Mouse (Mus musculus): Measurements from ENCODE around the gene Calm1. TPM values are rescaled to one million over a fixed set of nuclear protein-coding genes. Genes with fewer than 3 reads are reported as not detected.

The Calm1 gene
- total and polyA plus RNA-seq, 3 experiments: 524 to 3,339 (median 602) TPM

- Histone ChIP-seq H3K4me1 (ENCODE audit: control insufficient read depth in 1 of 2, insufficient read depth in 2 of 2, low read length in 2 of 2) (peaks cover 0 to 3% of the 10 kb centered on the region in 2 experiments; a peak in 1 of 4 replicates), H3K9me3 (replicated peaks; ENCODE audit: insufficient read depth, low read length) (no peaks in the 10 kb centered on the region), H3K4me3 (ENCODE audit: control insufficient read depth in 1 of 2, insufficient read depth in 1 of 2, low read depth in 2 of 2, low read length in 2 of 2) (no peak overlapping the region), H3K27ac (ENCODE audit: control insufficient read depth, low read depth, low read length) (no peak overlapping the region), H3K79me2 (ENCODE audit: control insufficient read depth, insufficient read depth, low read length, poor library complexity) (no peaks in the 10 kb centered on the region), H3K27me3 (ENCODE audit: control insufficient read depth in 1 of 2, insufficient read depth in 2 of 2, low read length in 2 of 2) (no peaks in the 10 kb centered on the region), H3K9ac (ENCODE audit: control insufficient read depth, low read depth, low read length, poor library complexity, severe bottlenecking) (no peak overlapping the region), H3K36me3 (ENCODE audit: control insufficient read depth in 1 of 2, insufficient read depth in 2 of 2, low read length in 2 of 2) (no peaks in the 10 kb centered on the region)
- TF ChIP-seq RCOR1 (IDR thresholded peaks at IDR 0.05; ENCODE audit: low read depth, low read length) (no peak), ZKSCAN1 (IDR thresholded peaks at IDR 0.05; ENCODE audit: low read depth, low read length) (no peak), MAZ (IDR thresholded peaks at IDR 0.05; ENCODE audit: low read depth, low read length) (no peak), TAL1 (IDR thresholded peaks at IDR 0.05; ENCODE audit: low read length) (no peak), POLR2AphosphoS5 (IDR thresholded peaks at IDR 0.05; ENCODE audit: borderline replicate concordance, low read depth, low read length) (no peak), USF2 (IDR thresholded peaks at IDR 0.05; ENCODE audit: borderline replicate concordance in 1 of 2, insufficient read depth in 1 of 2, low read depth in 1 of 2, low read length in 2 of 2) (no peak), CHD1 (IDR thresholded peaks at IDR 0.05; ENCODE audit: low read depth, low read length) (no peak), ZMIZ1 (IDR thresholded peaks at IDR 0.05; ENCODE audit: low read depth, low read length) (no peak), GATA1 (IDR thresholded peaks at IDR 0.05; ENCODE audit: low read depth, low read length) (no peak)
- DNase-seq (ENCODE audit: low read depth, low spot score): no peak
These were observed 23.2 kb downstream of the Calm1 start for GRCm38 (mm10) chr12:100222322-100222993.

GRCm38 (mm10) chr12:100223531-100223930 is 24.3 kb downstream of the Calm1 start:
- no peaks in the 10 kb centered on the region for H3K36me3 ChIP-seq (ENCODE audit: control insufficient read depth in 1 of 2, insufficient read depth in 2 of 2, low read length in 2 of 2)
- no peaks in the 10 kb centered on the region for H3K79me2 ChIP-seq (ENCODE audit: control insufficient read depth, insufficient read depth, low read length, poor library complexity)
- H3K27ac ChIP-seq (ENCODE audit: control insufficient read depth, low read depth, low read length): no peak overlapping the region
- no peak for TF ChIP-seq MXI1 (IDR thresholded peaks at IDR 0.05; ENCODE audit: low read depth, low read length)
- TF ChIP-seq ETS1 (IDR thresholded peaks at IDR 0.05; ENCODE audit: low read depth, low read length): no peak
- no peak for TF ChIP-seq CTCF (IDR thresholded peaks at IDR 0.05 in 2 of 3, conservative IDR thresholded peaks at IDR 0.05 in 1 of 3; ENCODE audit: control insufficient read depth in 1 of 3, insufficient read depth in 1 of 3, low read depth in 2 of 3, low read length in 3 of 3, poor library complexity in 1 of 3, severe bottlenecking in 1 of 3)
- no peak for TF ChIP-seq POLR2AphosphoS5 (IDR thresholded peaks at IDR 0.05; ENCODE audit: borderline replicate concordance, low read depth, low read length)
- TF ChIP-seq JUND (IDR thresholded peaks at IDR 0.05; ENCODE audit: low read depth, low read length): no peak
- TF ChIP-seq CHD2 (IDR thresholded peaks at IDR 0.05; ENCODE audit: low read length): no peak
- no peak for TF ChIP-seq ZC3H11A (IDR thresholded peaks at IDR 0.05; ENCODE audit: low read depth, low read length)
- no peak for TF ChIP-seq ZKSCAN1 (IDR thresholded peaks at IDR 0.05; ENCODE audit: low read depth, low read length)
- no peak for TF ChIP-seq RCOR1 (IDR thresholded peaks at IDR 0.05; ENCODE audit: low read depth, low read length)
- TF ChIP-seq NRF1 (IDR thresholded peaks at IDR 0.05; ENCODE audit: insufficient read depth, low read depth, low read length, poor library complexity, severe bottlenecking): no peak
- TF ChIP-seq MAFK (IDR thresholded peaks at IDR 0.05; ENCODE audit: borderline replicate concordance, low read depth, low read length): no peak
- TF ChIP-seq SIN3A (IDR thresholded peaks at IDR 0.05; ENCODE audit: low read length): no peak
- TF ChIP-seq HCFC1 (IDR thresholded peaks at IDR 0.05; ENCODE audit: low read depth, low read length): no peak
- no peak for TF ChIP-seq ZMIZ1 (IDR thresholded peaks at IDR 0.05; ENCODE audit: low read depth, low read length)
- TF ChIP-seq KAT2A (conservative IDR thresholded peaks at IDR 0.05; ENCODE audit: low read depth, low read length): no peak
- TF ChIP-seq BHLHE40 (IDR thresholded peaks at IDR 0.05; ENCODE audit: borderline replicate concordance, low read depth, low read length): no peak
- DNase-seq (ENCODE audit: low read depth, low spot score): no peak
- H3K27me3 ChIP-seq (ENCODE audit: control insufficient read depth in 1 of 2, insufficient read depth in 2 of 2, low read length in 2 of 2): no peaks in the 10 kb centered on the region
- no peaks in the 10 kb centered on the region for H3K9me3 ChIP-seq (replicated peaks; ENCODE audit: insufficient read depth, low read length)
- no peak overlapping the region for H3K4me3 ChIP-seq (ENCODE audit: control insufficient read depth in 1 of 2, insufficient read depth in 1 of 2, low read depth in 2 of 2, low read length in 2 of 2)
- peaks cover 0 to 3% of the 10 kb centered on the region in 2 experiments; a peak in 1 of 4 replicates for H3K4me1 ChIP-seq (ENCODE audit: control insufficient read depth in 1 of 2, insufficient read depth in 2 of 2, low read length in 2 of 2)
- H3K9ac ChIP-seq (ENCODE audit: control insufficient read depth, low read depth, low read length, poor library complexity, severe bottlenecking): no peak overlapping the region

Data from MEL (cell line).